In genomic region chr11:88717016-88717643, GRCm38 (mm10) we compare ENCODE assay signal across 1 mouse cellular context.
A peak's percentile ranks its signal among the peaks of the same experiment; 100 is the strongest.
TF ChIP-seq lines count a peak whose summit lies in the region.

No protein-coding gene starts in this region.

TF ChIP-seq in MEL, 35 proteins besides CTCF, POLR2A, EP300 and RAD21 (continued from another document):
- TF ChIP-seq POLR2AphosphoS5 (IDR thresholded peaks at IDR 0.05; ENCODE audit: borderline replicate concordance, low read depth, low read length) (no peak), MAZ (IDR thresholded peaks at IDR 0.05; ENCODE audit: low read depth, low read length) (peak; percentile 67; the same call in 1 of the 2 replicates)
